Mouse (Mus musculus): Measurements from ENCODE around the gene Arap1. TPM values are rescaled to one million over a fixed set of nuclear protein-coding genes. Genes with fewer than 3 reads are reported as not detected.

Arap1 gene
- total and polyA plus RNA-seq, 3 experiments, result 21.2 to 46.1 (median 38.5) TPM

GRCm38 (mm10) chr7:101349861-101350260 is 2.0 kb downstream of the Arap1 start:
- no peak overlapping the region for H3K4me2 ChIP-seq (ENCODE audit: insufficient read depth, low read depth, poor library complexity, severe bottlenecking)
- peaks cover 8 to 75% of the 10 kb centered on the region in 2 experiments for H3K4me1 ChIP-seq (ENCODE audit: control insufficient read depth in 1 of 2, insufficient read depth in 2 of 2)
- H3K27ac ChIP-seq (ENCODE audit: insufficient read depth, low read depth), result no peak overlapping the region
- dilution Hi-C loops (cut with MboI; ENCODE audit: extremely low pct_ligation_motif_present, extremely low pct_unique_long_range_greater_than_20kb, low sequenced_read_pairs) (no loop called here), in situ Hi-C loops (cut with MboI; ENCODE audit: low pct_ligation_motif_present, low pct_unique_long_range_greater_than_20kb, low sequenced_read_pairs) (loop anchor here (5.0 kb wide), 1 partner anchor 33 kb away; the partner anchor contains the start of gene Stard10)
- no peak for DNase-seq (ENCODE audit: extremely low read depth)
- H3K9ac ChIP-seq (ENCODE audit: insufficient read depth, low read depth), result no peak overlapping the region
- no peaks in the 10 kb centered on the region; the same call in 1 of the 2 replicates for H3K79me2 ChIP-seq (replicated peaks; ENCODE audit: control insufficient read depth, extremely low read depth, insufficient read depth, poor library complexity, severe bottlenecking)
- no peaks in the 10 kb centered on the region for H3K27me3 ChIP-seq (replicated peaks)
- no peaks in the 10 kb centered on the region for H3K9me3 ChIP-seq (replicated peaks; ENCODE audit: low read length)
- peaks cover 0 to 29% of the 10 kb centered on the region in 2 experiments for H3K36me3 ChIP-seq (replicated peaks in 1 of 2; ENCODE audit: control insufficient read depth in 1 of 2, insufficient read depth in 1 of 2, low read length in 1 of 2)
- TF ChIP-seq MXI1 (IDR thresholded peaks at IDR 0.05; ENCODE audit: low read depth, low read length) (no peak), SMC3 (IDR thresholded peaks at IDR 0.05; ENCODE audit: low read depth, low read length) (no peak), NRF1 (IDR thresholded peaks at IDR 0.05; ENCODE audit: low read depth, low read length) (no peak), NELFE (IDR thresholded peaks at IDR 0.05; ENCODE audit: low read depth, low read length) (no peak)
- H3K4me3 ChIP-seq (replicated peaks in 1 of 3; ENCODE audit: low read depth in 2 of 3, low read length in 2 of 3, poor library complexity in 1 of 3), result no peak overlapping the region

- H3K27me3 ChIP-seq (replicated peaks), result no peaks in the 10 kb centered on the region
- no peaks in the 10 kb centered on the region for H3K9me3 ChIP-seq (replicated peaks; ENCODE audit: low read length)
- dilution Hi-C loops (cut with MboI; ENCODE audit: extremely low pct_ligation_motif_present, extremely low pct_unique_long_range_greater_than_20kb, low sequenced_read_pairs), result no loop called here
- in situ Hi-C loops (cut with MboI; ENCODE audit: low pct_ligation_motif_present, low pct_unique_long_range_greater_than_20kb, low sequenced_read_pairs), result loop anchor here (5.0 kb wide), 1 partner anchor 35 kb away; the partner anchor contains the start of gene Stard10
- TF ChIP-seq ZC3H11A (IDR thresholded peaks at IDR 0.05; ENCODE audit: low read depth, low read length) (no peak), SMC3 (IDR thresholded peaks at IDR 0.05; ENCODE audit: low read depth, low read length) (no peak), E2F4 (IDR thresholded peaks at IDR 0.05; ENCODE audit: insufficient replicate concordance, low read depth, low read length) (no peak), USF2 (conservative IDR thresholded peaks at IDR 0.05; ENCODE audit: low read depth, low read length) (no peak), GABPA (IDR thresholded peaks at IDR 0.05; ENCODE audit: insufficient replicate concordance, low read depth, low read length) (no peak), ZKSCAN1 (IDR thresholded peaks at IDR 0.05; ENCODE audit: borderline replicate concordance, low read depth, low read length) (no peak), MEF2A (IDR thresholded peaks at IDR 0.05; ENCODE audit: borderline replicate concordance, low read depth, low read length) (no peak), ZMIZ1 (IDR thresholded peaks at IDR 0.05; ENCODE audit: low read depth, low read length) (no peak), RAD21 (IDR thresholded peaks at IDR 0.05; ENCODE audit: low read depth, low read length) (no peak)
- H3K4me3 ChIP-seq (replicated peaks in 1 of 3; ENCODE audit: low read depth in 2 of 3, low read length in 2 of 3, poor library complexity in 1 of 3), result no peak overlapping the region
- no peaks in the 10 kb centered on the region; the same call in 1 of the 2 replicates for H3K79me2 ChIP-seq (replicated peaks; ENCODE audit: control insufficient read depth, extremely low read depth, insufficient read depth, poor library complexity, severe bottlenecking)
- no peak overlapping the region for H3K4me2 ChIP-seq (ENCODE audit: insufficient read depth, low read depth, poor library complexity, severe bottlenecking)
- H3K4me1 ChIP-seq (ENCODE audit: control insufficient read depth in 1 of 2, insufficient read depth in 2 of 2), result peaks cover 16 to 77% of the 10 kb centered on the region in 2 experiments
- H3K27ac ChIP-seq (ENCODE audit: insufficient read depth, low read depth), result no peak overlapping the region
- no peak for DNase-seq (ENCODE audit: extremely low read depth)
- H3K36me3 ChIP-seq (replicated peaks in 1 of 2; ENCODE audit: control insufficient read depth in 1 of 2, insufficient read depth in 1 of 2, low read length in 1 of 2), result peaks cover 0 to 27% of the 10 kb centered on the region in 2 experiments
- no peak overlapping the region for H3K9ac ChIP-seq (ENCODE audit: insufficient read depth, low read depth)
Observed at GRCm38 (mm10) chr7:101352404-101352803, 4.5 kb downstream of the Arap1 start.

- peaks cover 11 to 74% of the 10 kb centered on the region in 2 experiments for H3K4me1 ChIP-seq (ENCODE audit: control insufficient read depth in 1 of 2, insufficient read depth in 2 of 2)
- no peaks in the 10 kb centered on the region for H3K9me3 ChIP-seq (replicated peaks; ENCODE audit: low read length)
- no peaks in the 10 kb centered on the region for H3K27me3 ChIP-seq (replicated peaks)
- H3K27ac ChIP-seq (ENCODE audit: insufficient read depth, low read depth), result no peak overlapping the region
- no peak overlapping the region for H3K4me2 ChIP-seq (ENCODE audit: insufficient read depth, low read depth, poor library complexity, severe bottlenecking)
- TF ChIP-seq NELFE (IDR thresholded peaks at IDR 0.05; ENCODE audit: low read depth, low read length) (no peak), ZNF384 (IDR thresholded peaks at IDR 0.05; ENCODE audit: low read depth, low read length) (no peak), CHD1 (IDR thresholded peaks at IDR 0.05; ENCODE audit: low read depth, low read length) (no peak), JUN (IDR thresholded peaks at IDR 0.05; ENCODE audit: insufficient read depth, low read depth, low read length) (no peak), TBP (conservative IDR thresholded peaks at IDR 0.05; ENCODE audit: low read depth, low read length) (no peak), GABPA (IDR thresholded peaks at IDR 0.05; ENCODE audit: insufficient replicate concordance, low read depth, low read length) (no peak), CHD2 (IDR thresholded peaks at IDR 0.05; ENCODE audit: low read length) (no peak), EP300 (IDR thresholded peaks at IDR 0.05; ENCODE audit: low read length) (no peak), E2F4 (IDR thresholded peaks at IDR 0.05; ENCODE audit: insufficient replicate concordance, low read depth, low read length) (no peak), NRF1 (IDR thresholded peaks at IDR 0.05; ENCODE audit: low read depth, low read length) (no peak), IRF4 (IDR thresholded peaks at IDR 0.05; ENCODE audit: low read depth, low read length) (no peak), ZKSCAN1 (IDR thresholded peaks at IDR 0.05; ENCODE audit: borderline replicate concordance, low read depth, low read length) (no peak), PAX5 (IDR thresholded peaks at IDR 0.05; ENCODE audit: low read length) (no peak), BHLHE40 (IDR thresholded peaks at IDR 0.05; ENCODE audit: low read depth, low read length) (no peak)
- no peak overlapping the region for H3K9ac ChIP-seq (ENCODE audit: insufficient read depth, low read depth)
- dilution Hi-C loops (cut with MboI; ENCODE audit: extremely low pct_ligation_motif_present, extremely low pct_unique_long_range_greater_than_20kb, low sequenced_read_pairs), result no loop called here
- no peaks in the 10 kb centered on the region for H3K79me2 ChIP-seq (replicated peaks; ENCODE audit: control insufficient read depth, extremely low read depth, insufficient read depth, poor library complexity, severe bottlenecking)
- no peak for DNase-seq (ENCODE audit: extremely low read depth)
- in situ Hi-C loops (cut with MboI; ENCODE audit: low pct_ligation_motif_present, low pct_unique_long_range_greater_than_20kb, low sequenced_read_pairs), result loop anchor here (5.0 kb wide), 1 partner anchor 37 kb away; the partner anchor contains the start of gene Stard10
- H3K36me3 ChIP-seq (replicated peaks in 1 of 2; ENCODE audit: control insufficient read depth in 1 of 2, insufficient read depth in 1 of 2, low read length in 1 of 2), result peaks cover 0 to 27% of the 10 kb centered on the region in 2 experiments
- H3K4me3 ChIP-seq (replicated peaks in 1 of 3; ENCODE audit: low read depth in 2 of 3, low read length in 2 of 3, poor library complexity in 1 of 3), result no peak overlapping the region
Observed at GRCm38 (mm10) chr7:101354423-101354822, 6.6 kb downstream of the Arap1 start.

Measured in CH12.LX (cell line).